ENCODE assay signal across 22 mouse cellular contexts in the genomic region with DNA sequence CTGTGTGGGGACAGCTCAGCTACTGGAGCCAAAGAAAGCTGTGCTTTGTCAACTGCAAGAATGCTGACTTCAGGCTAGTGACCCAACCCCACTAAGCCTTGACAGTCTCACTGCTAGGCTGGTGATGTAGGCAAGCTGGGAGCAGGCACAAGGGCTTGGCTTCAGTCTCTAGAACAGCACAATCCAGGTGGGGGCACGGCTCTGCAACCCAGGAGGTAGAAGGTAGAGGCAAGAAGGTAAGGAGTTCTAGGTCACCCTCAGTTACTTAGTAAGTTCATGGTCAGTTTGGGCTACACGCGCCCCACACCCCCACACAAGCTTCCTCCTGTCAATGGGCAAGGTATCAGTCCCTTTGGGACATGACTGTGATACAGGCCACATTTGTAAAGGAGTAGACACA. TPM values are rescaled to one million over a fixed set of nuclear protein-coding genes. Genes with fewer than 3 reads are reported as not detected.
"Had no signal": no experiment of that assay in that cellular context is flagged by ENCODE, and none has a peak within 500 bp of the region (broad histone marks: within the 10 kb centered on the region; RNA-seq: fewer than 3 reads in every experiment).

No protein-coding gene starts in this region.

- H3K27me3 ChIP-seq: limb, embryonic 15.5 days; liver, embryonic 15.5 days; neural tube, embryonic 12.5 days had no signal

- H3K36me3 ChIP-seq: limb, embryonic 15.5 days; liver, embryonic 15.5 days; midbrain, embryonic 10.5 days; neural tube, embryonic 12.5 days had no signal

- H3K27ac ChIP-seq: left cerebral cortex, adult 2 months; limb, embryonic 15.5 days; liver, embryonic 15.5 days; midbrain, embryonic 10.5 days; neural tube, embryonic 12.5 days had no signal

- H3K9ac ChIP-seq: limb, embryonic 15.5 days; liver, embryonic 15.5 days; lung, embryonic 14.5 days; neural tube, embryonic 12.5 days had no signal

- DNase-seq: kidney, adult 11 months; kidney, postnatal 14 days; lung, embryonic 14.5 days; lung, postnatal 10 days; lung, postnatal 4 days; midbrain, embryonic 14.5 days; retina, postnatal 1 day; thymus, adult 18-20 months; thymus, postnatal 14 days had no signal

- H3K9me3 ChIP-seq: limb, embryonic 15.5 days; liver, embryonic 15.5 days; midbrain, embryonic 10.5 days; neural tube, embryonic 12.5 days had no signal

- H3K4me1 ChIP-seq: limb, embryonic 15.5 days; liver, embryonic 15.5 days; midbrain, embryonic 10.5 days; neural tube, embryonic 12.5 days had no signal

- H3K4me2 ChIP-seq: limb, embryonic 15.5 days; liver, embryonic 15.5 days; lung, embryonic 14.5 days; neural tube, embryonic 12.5 days had no signal

- H3K4me3 ChIP-seq: left cerebral cortex, adult 2 months; limb, embryonic 15.5 days; liver, embryonic 15.5 days; midbrain, embryonic 10.5 days; myocyte; neural tube, embryonic 12.5 days had no signal

RNA-seq across cellular contexts. Expression of a gene that starts 54.2 kb away (rescaled TPM):
- total RNA-seq: layer of hippocampus, adult 8-10 months; layer of hippocampus, postnatal 14 days; left cerebral cortex, adult 2 months; left cerebral cortex, postnatal 14 days had no signal
- polyA plus RNA-seq: kidney, embryonic 14.5 days; large intestine, adult 2 months; limb, embryonic 11.5 days; limb, embryonic 15.5 days; liver, embryonic 15.5 days; lung, embryonic 14.5 days; midbrain, embryonic 10.5 days; midbrain, embryonic 14.5 days; myocyte; neural tube, embryonic 12.5 days; urinary bladder, adult 2 months had no signal
